Mouse (Mus musculus): Measurements from ENCODE around the gene Prr5l.
A peak's percentile ranks its signal among the peaks of the same experiment; 100 is the strongest.

Prr5l gene

DNA sequence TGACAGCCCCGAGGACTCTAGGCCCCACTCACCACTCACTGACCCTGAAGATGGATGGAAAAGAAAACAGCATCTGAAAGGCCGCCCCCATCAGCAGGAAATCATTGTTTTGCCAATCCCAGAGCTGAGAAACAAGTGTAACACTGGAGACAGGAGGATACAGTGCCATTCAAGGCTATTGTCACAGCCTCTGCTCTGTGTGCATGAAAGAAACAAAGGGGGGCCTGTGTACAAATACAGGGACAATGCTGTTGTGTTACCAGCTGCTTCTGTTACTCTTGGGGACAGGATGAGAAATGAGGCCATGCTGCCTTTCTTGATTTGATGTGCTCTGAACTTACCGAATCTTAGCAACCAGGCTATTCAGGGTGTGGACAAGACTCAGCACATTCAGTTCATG is at the start of gene Prr5l:
TSS of gene Prr5l (minus strand) at position 30 of the 400 bp plus-strand sequence.
- DNase-seq: no peak

GRCm38 (mm10) chr2:101932169-101932936 is 49.5 kb upstream of the Prr5l start:
- DNase-seq: no peak

DNA sequence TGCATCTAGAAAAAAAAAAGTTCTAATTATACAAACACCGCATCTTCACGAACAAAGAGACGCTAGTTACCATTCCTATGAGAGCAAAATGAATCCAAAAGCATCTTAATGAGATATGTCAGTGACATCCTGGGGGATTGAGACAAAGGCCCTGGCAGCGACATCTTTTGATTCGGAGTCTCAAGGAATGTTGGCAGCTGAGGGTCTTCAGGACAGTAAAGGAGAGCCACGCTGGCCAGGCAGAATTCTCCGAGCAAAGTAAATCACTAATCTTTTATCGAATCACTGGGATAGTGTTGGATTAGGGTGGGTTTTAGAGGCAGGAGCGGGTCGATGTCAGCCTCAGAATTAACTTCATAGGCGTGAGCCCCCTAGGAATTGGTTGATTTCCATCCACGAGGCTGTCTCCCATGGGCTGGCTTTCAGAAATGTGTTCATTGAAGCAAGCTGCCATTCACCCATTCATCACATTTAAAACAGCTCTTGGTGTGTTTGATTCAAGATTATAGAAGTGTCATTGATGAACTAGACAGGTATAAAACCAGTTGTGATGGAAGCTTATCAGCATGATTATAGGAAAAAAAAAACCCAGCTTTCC is 42.9 kb upstream of the Prr5l start:
- DNase-seq: no peak

- no peak for DNase-seq
Observed at GRCm38 (mm10) chr2:101925183-101925582, 42.4 kb upstream of the Prr5l start.

GRCm38 (mm10) chr2:101923181-101923580 is 40.4 kb upstream of the Prr5l start:
- no peak for DNase-seq

DNA sequence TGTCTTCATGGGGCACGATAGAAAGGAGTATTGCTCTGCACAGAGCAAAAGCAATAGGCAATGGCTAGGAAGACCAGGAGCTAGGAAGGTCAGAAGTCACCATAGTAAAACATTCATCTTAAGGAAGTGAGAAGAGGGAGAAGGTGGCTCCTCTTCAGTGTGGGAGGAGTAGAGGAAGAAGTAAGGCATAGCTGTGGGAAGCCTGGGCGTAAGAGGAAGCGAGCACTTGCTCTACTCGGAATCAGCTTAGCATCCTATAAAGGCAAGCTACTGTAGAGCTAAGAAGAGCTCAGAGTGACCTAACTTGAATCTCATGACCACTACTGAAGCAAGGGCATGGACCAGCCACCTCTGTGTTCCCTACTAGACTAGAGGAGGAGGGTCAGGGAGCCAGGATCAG is 39.5 kb upstream of the Prr5l start:
- DNase-seq: no peak

GRCm38 (mm10) chr2:101920136-101920554 is 37.3 kb upstream of the Prr5l start:
- DNase-seq: no peak

DNA sequence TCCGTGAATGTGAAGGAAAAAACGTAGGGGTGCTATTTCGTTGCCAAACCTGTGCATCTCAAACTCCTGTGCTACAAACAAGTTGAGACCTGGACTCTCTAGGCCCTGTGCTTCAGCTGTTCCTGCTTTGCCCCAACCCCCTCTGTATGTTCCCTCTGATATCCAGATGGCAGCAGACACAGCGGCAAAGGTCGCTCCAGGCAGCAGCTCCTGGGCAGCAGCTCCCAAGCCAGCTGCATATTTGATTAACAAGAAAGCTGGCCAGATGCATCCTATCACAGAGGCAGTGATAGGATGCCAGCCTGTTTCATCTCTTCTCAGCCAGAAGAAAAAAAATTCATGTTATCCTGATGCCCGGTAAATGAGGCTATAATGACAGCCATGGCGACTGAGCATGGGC is 35.7 kb upstream of the Prr5l start:
- DNase-seq: no peak

GRCm38 (mm10) chr2:101909326-101910080 is 26.7 kb upstream of the Prr5l start:
- DNase-seq: no peak

DNA sequence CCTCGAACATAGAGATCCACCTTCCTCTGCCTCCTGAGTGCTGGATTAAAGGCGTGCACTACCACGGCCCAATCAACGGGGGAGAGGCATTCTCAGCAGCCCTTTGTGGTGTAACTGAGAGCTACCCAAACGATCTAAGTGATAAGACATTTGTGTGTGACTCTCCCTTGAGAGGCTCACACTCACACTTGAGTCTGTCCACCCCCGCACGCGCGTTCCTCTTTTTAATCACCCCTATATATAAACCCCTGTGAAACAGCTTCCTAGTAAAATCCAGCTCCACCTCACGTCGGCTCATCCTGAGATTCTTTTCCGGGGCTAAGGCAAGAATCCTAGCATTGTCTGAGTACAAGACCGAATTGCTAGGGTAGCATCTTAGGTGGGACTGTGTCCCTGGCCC is 25.9 kb upstream of the Prr5l start:
- DNase-seq: no peak

DNA sequence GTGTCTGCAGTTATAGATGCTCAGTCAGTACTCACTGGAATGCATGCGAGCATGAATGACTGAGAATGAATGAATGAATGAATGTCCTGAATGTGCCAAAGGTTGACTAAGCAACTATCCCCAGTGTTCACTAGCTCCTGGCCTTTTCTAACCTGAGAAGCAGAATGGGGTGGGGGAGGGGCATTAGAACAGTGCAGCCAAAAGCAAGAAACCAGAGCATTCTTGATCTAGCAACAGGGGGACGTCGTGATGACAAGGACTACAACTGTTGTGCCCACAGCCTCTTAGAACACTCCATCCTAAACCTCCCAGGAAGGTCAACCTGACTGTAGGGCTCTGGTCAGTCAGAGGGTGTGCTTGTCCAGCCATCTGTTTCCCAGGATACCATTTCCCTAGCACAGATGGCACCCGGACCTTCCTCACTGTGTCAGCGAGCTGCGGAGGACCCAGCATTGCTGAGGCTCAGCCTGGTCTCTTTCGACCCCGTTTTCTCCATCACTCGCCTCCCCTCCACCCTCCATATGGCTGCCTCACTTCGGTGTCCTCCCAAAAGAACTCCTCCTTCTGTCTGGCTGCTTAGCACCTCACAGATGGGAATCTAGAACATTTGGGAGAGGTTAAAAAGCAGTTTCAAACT is 24.7 kb upstream of the Prr5l start:
- DNase-seq: no peak

DNA sequence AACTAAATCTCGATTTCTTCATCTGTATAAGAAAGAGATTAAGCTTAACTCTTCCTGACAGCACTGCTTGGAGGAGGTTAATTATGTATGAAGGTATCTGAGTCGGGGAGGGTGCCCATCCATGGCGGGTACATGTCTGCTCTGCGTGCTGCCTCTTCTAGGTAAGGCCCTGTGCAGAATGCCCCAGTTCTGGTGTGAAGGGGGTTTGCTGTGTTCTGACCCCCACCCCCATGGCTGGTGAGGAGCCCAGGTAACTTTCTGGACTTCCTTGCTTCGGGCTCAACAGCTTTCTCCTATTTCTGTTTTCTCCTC is 23.5 kb upstream of the Prr5l start:
- no peak for DNase-seq

GRCm38 (mm10) chr2:101905534-101906378 is 22.9 kb upstream of the Prr5l start:
- DNase-seq: peak; percentile 87

DNA sequence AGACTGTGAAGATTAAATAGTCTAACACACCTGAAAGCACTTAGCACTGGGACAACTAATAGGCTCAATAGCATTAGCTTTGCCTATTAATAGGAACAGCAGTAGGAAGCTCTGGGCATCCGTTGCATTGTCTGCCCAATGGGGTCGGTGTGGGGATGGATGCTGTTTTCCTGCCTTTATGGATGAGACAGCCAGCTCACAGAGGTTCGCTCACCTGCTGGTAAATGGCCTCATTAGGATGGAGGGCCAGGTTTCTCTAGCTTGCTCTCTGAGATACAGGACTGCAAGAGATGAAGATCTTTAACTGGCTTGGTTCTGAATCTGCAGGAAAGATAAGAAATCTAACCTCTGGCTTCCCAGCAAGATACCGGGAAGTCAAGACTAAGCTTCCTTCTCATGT is 19.4 kb upstream of the Prr5l start:
- no peak for DNase-seq

GRCm38 (mm10) chr2:101896425-101897204 is 13.8 kb upstream of the Prr5l start:
- no peak for DNase-seq

- DNase-seq: no peak
Observed at GRCm38 (mm10) chr2:101894126-101894525, 11.3 kb upstream of the Prr5l start.

GRCm38 (mm10) chr2:101891143-101891542 is 8.3 kb upstream of the Prr5l start:
- no peak for DNase-seq

DNA sequence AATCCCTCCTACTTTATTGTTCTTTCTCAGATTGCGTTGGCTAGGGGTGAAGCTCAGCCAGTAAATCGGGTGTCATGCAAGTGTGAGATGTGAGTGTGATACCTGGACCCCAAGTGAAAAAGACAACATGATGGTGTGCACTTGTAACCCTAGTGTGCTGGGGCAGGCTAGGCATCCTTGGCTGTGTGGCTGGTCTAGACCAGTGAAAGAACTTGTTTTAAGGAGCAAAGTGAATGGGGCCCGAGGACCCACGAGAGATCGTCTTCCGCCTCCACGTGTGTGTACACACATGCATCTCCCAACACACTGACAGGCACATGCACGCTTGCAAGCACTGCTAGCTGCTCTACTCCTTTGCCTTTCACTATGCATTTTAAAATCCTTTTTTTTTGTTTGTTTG is 6.1 kb upstream of the Prr5l start:
- DNase-seq: no peak

DNA sequence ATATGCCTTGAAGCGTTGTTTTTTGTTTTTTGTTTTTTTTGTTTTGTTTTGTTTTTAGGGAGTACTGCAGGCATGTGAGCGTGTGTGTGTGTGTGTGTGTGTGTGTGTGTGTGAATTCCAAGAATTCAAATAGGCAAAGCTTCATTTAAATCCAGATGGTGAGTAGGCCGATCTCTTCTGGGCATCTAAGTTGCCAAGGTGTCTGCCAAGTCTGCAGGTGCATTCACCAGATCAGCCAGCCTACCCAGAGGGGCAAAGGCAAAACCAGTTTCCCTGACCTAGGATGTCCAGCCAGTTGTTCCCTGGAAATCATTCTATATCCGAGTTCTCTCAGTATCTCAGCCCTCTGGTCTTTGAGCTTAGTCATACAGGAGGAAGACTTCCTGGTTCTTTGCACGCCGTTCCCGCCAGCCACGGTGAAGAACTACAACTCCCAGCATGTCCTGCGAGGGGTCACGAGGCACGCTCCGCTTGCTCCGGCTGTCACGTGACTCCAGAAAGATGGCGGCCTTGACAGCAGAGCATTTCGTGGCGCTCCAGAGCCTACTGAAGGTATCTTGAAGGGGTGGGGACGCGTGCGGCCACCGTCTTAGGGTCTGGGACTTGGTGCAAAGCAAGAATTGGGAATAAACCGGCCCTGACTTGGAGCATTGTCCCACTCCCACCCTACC is 3.1 kb upstream of the Prr5l start, which contains the start of gene Commd9:
TSS of gene Commd9 (plus strand) at position 480 of the 671 bp plus-strand sequence.
- DNase-seq: peak; percentile 88

- no peak for DNase-seq
Observed at GRCm38 (mm10) chr2:101884286-101884685, 1.5 kb upstream of the Prr5l start.
